Mouse (Mus musculus) kidney, adult 2 months (tissue): ENCODE results near the gene Rack1.

Experiments
- CTCF ChIP-seq: fragments of 200-500 bp; conservative IDR thresholded peaks from 2 replicates; pipeline ENCODE4 v1.5.1; 2011; ENCODE audit warnings: low read depth, mild to moderate bottlenecking, control low read depth, low read length, moderate library complexity, mixed read lengths; ENCODE audit not compliant: insufficient read depth, insufficient read length
- POLR2A ChIP-seq: fragments of 200-500 bp; IDR thresholded peaks from one replicate; pipeline ENCODE4 v1.6.1; 2011; ENCODE audit warnings: low read depth, low read length, control low read depth

GRCm38 (mm10) chr11:48835923-48836322, 35.8 kb downstream of the Rack1 start:
- TF ChIP-seq CTCF (no peak), POLR2A (no peak)
